Mouse (Mus musculus): ENCODE measurements at regions not wholly inside any gene's neighbourhood (a gene's known extent, or its start where the extent isn't known, plus 50 kb on each side); places are given as distances from the start of the nearest gene placed in this dataset.
A peak's percentile ranks its signal among the peaks of the same experiment; 100 is the strongest.

DNA sequence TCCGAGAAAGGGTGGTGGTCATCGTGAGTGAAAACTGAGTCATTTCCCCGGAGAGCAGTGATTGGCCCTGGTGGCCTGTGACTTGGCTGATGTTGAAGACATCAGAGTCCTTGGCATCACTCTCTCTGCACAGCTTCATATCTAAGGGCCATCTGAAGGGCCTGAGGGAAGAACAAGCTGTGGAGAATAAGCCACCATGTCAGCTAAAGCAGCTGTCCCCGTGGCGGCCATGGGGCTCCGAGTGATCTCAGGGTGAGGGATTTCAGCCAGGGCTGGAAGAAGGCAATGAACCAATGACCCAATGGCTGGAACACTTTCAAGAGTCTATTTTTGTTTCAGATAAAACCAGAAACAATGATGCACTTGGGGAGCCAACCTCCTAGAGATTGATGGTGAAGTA is 62.2 kb downstream of the Ttc32 start:
- no peak for DNase-seq

DNA sequence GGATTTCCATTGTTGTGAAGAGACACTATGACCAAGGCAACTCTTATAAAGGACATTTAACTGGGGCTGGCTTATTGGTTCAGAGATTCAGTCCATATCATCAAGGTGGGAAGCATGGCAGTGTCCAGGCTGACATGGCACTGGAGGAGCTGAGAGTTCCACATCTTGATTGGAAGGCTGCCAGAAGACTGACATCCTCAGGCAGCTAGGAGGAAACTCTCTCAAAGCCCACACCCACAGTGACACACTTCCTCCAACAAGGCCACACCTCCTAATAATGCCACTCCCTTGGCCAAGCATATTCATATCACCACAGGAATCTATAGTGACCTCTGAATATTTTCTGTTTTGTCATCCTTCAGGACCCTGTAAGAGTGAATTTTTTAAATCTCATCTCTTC is 65.3 kb downstream of the Ttc32 start:
- no peak for DNase-seq

DNA sequence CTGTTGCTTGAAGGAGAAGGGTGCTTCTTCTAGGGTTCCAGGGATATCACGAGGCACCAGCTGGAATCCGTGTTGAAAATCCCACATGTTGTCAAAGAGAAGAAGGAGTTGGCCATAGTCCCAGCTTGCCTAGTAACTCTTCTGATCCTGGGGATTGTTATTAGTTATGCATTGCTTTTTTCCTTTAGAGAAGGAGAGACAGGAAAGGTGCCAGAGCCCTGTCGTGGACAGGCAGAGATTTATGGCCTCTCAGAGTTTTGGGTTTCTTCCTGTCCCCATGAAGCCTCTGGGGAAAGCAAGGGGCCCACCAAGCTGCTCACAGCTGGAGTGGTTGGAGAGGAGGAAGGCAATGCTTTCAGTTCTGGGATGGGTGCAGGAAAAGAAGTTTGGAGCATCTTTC is 76.6 kb downstream of the Ttc32 start:
- no peak for DNase-seq

DNA sequence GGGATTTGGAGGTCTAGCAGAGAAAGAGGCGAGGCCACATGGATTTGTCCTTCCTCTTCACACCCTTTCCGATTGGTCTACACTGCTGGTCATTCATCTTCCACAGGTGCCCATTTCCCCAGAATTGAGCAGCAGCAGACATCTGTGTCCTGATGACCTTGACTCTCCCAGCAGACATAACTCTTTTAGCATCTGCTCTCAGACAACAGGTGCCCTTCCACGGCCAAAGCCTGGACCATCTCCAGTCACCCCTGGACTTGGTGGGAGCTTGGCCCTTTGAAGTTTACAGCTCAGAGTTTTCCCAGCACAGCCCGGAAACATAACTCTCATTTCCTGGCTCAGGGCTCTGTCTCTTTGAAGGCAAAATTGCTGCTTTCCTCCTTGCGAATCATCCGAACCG is 80.0 kb downstream of the Ttc32 start:
- no peak for DNase-seq

DNA sequence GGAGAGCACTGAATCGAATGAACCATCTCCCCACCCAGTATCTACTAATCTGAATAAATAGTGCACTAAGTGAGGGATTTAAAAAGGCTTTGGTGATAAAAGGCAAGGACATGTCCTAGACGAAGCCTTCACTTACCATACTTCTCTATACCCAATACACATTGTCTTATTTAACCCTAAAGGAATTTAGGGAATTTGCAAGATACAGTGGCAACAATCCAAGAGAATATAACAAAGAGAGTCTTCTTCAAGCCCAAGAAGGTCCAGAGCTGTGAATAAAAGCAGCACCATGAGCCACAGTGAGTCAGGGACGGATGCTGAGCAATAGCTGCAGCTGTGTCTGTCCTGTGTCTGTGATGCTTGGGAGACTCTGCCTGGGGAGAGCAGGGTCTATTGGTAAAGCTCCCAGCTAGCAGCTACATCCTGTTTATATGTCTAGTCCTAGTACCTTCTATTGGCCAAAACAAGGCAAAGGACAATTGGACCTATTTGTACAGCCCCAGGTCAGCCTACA is 82.4 kb downstream of the Ttc32 start:
- no peak for DNase-seq

DNA sequence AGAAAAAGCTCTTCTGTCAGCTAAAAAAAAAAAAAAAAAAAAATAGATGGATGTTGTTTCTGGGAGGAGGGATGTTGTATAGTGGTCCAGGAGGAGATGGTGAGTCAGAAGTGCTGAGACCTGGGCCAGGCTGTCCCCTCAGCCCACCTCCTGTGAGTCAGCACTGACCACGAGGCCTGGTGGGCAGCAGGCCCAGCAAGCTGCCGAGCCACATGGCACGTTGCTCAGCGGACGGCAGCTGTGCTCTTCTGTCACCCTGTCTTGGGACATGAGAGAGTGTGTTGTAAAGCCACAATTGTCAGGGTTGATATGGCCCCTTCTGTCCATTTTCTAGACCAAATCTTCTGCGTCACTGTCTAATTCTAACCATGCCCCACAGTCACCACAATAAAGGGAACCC is 83.9 kb downstream of the Ttc32 start:
- no peak for DNase-seq

DNA sequence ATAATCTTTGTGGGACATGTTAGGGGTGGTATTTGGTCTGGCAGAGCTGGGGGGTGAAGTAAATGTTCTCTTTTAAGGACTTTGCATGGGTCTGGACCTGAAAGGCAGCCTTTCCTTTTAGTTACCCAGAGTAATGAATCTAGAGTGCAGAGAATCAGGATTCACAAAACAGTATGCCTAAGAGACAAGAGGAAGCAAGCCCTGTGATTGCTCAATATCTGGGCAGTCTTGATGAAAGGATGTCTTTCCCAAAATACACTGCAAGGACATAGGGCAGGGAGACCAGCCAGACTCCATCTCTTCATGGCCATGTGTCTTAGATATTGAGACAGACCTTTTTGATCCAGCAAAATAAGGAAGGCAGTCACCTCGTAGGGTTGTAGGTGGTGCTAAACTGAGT is 84.3 kb downstream of the Ttc32 start:
- no peak for DNase-seq

DNA sequence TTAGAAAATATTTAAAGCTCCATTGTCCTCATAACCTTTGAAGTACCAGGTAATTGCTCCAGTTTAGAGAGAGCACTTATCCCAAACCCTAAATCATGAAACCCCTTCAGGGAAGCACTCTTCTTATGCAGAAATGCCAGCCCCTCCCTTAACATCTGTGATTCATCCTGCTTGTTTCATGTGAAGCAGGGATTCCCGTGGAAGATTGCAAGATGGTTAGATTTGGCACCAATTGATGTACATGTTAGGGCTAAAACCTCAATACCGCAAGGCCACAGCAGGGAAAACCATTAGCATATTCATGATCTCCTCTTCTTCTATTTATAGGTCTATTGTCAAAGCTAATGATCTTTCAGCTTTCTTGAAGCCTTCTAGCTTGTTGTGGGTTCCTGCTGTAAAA is 88.8 kb downstream of the Ttc32 start:
- DNase-seq, result no peak

DNA sequence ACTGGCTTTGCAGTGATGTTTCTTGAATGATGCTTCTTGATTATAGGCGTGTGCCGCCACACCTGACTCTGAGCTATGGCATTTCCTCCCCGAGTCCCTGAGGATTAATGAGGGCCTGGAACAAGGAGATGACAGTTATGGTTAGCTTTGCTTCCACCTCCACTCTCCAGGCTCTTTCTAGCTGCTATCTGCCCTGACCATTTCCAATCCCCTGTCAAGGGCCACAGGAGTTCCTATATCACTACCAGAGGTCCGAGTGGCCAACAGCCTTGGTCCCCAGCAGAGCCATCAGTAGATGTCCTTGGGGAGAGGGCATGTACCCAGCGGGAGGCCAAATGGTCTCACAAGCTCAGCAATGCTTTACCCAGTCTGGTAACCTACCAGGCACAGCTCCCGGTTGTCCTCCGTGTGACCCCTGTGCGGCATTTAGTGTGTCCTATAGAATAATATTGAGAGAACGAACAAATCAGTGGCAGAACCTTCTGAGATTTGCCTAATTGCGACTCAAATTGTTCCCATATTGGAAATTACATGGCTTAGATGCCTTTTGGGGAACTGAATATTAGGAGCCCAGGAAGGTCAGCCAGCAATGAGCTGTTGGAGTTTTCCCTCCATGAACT is 98.2 kb downstream of the Ttc32 start:
- DNase-seq, result no peak

DNA sequence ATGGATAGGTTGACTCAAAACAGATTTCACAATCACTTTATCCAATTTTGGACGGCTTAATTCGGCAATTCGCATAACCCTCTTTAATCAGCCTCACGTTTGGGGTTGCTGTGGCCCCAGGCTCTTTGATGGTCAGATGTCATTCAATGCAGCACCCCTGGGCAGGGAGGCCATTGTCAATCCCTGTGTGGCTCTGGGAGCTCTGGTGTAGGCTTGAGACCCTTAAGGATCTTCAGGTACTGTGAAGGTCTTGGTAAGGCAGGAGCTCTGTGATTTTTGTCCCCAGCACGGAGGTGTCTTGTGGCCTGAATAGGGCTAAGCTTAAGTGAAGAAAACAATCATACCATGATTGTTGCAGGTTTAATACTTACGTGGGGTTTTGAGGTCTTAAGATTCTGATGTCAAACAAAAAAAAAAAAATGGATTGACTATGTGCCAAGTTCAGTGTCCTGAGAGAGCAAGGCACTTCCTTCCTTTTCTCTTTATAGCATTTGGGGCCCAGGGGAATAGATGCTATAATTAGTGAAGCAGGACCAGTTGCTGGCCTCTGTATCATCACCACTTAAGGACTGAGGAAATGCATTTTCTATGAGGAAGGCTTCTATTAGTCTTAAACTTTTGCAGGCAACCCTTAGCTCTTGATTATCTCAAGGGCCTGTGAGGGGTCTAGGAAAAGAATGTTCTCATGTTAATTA is 98.9 kb downstream of the Ttc32 start:
- DNase-seq, result no peak

DNA sequence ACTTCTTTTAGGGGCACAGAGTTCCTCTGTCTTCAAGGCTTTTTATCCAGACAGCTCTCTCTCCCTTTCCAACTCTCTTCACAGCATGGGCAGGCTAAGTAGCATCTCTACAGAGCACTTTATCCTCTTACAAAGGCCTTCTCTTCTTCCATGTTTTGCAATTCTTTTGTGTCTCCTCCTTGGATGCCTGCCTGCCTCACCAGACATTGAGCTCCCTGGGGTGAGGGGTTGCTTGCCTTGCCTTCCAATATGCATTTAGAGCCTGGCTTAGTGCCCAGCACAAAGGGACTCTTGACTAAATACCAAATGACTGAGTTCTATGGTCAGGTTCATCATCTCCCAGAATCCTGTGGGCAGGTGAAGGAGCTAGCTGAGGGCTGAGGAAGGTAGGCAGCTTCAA is 102.8 kb downstream of the Ttc32 start:
- no peak for DNase-seq

DNA sequence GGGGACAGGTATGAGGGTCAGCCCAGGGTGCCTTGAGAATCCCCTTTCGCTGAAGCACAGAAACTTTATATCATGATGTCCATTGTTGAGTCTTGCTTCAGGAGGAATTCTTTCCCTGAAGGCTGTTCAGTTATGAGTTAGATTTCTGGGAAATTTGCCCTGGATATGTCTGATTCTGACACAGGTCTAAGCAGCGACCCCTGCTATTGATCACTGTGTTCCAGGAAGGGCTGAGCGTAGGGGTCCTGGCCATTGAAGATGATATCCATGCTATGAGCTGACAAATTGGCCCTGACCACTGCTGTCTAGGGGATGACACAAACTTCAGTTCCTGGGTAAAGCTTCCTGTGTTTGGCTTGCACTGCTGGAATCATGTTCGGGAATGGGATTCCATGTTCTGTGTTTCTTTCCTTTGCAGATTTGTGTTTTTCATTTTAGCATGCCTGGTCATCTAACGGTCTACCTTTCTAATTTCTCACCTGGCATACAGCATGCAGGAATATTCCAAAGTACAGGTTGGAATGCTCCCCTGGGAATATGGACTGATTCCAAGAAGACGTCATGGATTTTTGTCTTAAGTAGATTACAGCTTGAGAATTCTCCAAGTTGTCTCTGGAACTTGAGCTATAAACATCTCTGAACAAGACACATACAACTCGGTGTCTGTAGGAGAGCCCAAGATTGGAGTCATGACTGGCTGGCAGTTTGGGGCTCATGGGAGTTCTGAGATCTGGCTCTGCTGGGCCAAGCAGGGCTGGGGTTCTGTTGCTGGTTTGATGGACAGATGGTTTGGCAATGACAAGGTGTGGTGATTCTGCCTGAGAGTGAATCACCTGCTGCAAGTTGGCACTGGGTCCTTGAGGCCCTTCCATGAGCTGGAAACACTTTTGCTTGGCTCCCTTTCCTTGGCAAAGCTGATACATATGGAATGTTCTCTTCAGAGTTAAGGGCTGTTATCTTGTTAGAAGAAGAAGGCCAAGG is 104.4 kb downstream of the Ttc32 start:
- no peak for DNase-seq

DNA sequence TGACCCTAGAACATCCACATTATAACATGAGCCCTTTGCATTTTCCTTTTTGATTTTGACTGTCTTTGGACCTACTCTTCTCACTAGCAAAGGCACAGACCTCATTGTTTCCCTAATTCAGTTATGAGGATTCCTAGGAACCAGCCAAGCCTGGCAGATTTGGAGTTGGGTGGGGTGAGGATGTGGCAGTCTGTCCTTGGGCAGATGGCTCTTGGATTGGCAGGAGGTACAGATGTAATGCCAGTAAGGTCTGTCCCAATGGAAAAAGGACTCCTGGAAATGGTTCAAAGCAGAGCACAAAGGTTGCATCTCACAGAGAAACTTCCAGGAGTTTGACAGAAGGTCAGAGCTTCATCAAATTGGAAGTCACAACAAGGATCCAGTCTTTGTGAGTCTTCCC is 121.2 kb downstream of the Ttc32 start:
- no peak for DNase-seq

DNA sequence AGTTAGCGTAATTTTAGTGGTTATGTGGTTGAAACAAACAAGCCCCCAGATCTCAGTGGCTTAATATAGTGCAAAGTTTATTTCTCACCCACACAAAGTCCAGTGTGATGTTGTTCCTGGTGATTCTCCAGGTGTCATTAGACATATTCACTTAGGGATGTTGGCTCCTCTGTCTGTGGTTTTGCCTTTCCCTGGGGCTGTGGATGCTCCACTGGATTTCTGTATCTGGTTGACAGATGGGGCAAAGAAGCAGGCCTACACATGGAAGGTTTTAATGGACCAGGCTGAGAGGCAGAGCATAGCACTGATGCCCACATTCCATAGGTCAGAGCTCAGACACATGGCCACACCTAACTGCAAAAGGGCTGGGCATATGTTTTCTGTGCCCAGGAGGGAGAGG is 121.6 kb downstream of the Ttc32 start:
- DNase-seq, result no peak

DNA sequence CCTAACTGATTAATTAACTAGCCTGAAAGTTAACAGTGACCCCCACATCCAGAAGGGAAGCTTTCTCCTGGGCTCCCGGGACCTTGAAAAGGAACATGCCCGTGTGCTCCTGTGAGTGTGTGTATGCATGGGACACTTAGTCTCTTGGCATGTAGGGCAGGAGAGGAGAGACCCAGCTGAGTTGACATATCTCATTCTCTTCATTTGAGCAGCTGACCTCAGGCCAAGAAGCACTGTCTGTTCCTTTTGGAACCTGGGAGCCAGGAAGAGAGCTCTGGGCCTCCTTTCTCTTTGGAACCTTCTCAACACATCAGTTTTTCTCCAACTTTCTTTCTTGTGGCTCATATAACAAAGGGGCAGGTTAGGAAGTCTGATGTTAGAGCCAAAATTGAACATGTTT is 124.7 kb downstream of the Ttc32 start:
- DNase-seq, result no peak

DNA sequence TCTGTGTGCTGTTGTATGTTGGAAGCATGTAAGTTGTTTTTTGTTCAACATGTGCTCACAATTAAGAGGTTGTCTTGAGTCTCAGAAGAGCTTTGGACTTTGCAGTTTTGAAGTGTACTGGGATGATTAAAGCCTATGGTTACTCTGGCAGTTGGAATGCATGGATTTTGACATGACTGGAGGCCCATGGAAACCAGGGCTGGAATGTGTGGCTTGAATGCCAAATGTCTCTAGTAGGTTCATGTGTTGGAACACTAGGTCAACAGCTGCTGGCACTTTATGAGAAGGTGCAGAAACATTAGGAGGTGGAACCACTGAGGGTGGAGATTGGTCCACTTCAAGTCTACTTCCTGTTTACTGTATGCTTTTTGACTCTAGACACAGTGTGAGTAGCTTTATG is 127.0 kb downstream of the Ttc32 start:
- no peak for DNase-seq

DNA sequence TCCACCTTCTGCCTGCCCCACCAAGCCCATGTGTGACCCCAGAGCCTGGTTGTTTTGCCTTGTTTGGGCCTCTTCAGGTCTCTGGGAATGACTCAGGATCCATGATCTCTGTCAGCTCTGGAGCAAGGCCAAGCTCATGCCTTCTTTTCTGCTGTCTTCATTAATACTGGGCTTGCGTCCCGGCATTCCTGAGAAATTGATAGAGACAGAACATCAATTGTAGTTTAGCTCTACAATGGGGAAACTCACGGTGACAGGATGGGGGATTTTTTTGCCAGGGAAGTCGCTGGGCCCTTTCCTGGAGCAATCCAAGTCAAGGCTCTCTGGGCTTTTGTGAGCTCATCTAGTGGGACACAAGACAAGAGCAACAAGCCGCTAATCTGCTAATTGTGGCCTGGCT is 129.0 kb downstream of the Ttc32 start:
- DNase-seq, result no peak

DNA sequence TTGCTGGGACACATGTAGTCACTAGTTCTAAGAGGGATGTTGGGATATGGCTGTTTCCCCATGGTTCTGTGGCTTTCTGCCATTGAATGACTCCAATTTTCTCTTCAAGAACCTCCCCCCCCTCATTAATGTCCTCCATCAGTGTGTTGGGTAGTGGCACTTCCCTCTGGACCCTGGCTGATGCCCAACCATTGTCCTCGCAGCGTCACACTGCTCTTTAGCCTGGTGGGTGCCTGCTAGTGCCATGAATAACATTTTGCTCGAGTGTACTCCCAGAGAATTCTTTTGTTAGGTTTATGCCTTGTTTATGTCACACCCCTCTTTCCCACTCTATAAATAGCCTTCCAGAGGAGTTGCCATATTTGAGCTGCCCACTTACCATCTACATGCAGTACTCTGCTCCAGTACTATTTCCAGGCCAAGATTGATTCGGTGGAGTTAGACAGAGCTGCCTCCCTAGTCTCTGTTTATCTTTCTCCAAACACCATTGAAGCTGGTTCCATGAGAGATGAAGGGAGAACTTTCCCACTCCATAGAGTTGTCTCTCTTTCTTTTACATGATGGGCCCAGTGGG is 135.7 kb downstream of the Ttc32 start:
- DNase-seq, result no peak

DNA sequence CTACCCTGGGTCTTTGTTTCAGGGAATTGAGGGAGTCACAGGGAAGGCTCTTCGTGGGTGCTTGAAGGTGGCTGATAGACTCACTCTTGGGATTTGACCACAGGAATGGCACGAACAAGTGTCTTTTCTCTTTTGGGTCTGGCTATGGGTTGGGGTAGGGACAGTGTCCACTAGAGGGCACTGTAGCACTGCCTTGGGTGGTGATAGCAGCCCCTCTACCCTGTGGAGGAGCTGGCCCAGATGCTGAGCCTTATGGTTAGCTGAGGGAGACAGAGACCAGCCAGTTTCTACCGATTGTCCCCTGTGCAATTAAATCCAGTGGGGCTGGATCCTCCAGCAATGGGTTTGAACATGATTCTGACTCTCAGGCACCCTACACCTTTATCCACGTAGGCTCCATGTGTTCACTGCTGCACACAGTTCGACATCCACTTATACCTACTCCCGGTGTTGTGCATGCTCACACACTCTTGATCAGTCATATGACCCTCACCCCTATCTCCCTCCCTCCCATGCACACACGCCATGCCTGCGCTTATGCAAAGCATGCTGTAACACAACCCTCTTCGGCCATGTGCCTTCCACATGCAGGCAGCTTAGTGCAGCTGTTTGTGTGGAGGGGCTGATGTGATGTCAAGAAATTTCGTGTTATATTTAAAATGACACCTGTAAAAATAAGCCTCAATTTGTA is 136.6 kb downstream of the Ttc32 start:
- peak; percentile 71 for DNase-seq

DNA sequence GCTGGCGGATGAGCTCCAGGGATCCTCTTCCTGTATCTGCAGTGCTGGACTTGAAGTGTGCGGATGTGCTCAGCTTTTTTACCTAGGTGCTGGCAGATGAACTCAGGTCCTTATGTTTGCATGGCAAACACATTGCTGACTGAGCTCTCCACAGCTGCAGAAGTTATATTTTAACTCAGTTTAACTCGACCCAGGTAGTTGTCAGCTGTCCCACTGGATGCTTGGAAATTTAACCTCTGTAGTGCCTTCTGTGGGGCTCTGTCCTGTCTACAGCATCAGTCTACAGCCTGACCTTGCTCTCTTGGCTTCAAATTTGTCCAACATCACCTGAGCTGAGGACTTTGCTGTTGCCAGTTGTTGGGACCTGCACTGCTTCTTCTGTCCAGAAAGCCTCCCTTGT is 139.2 kb downstream of the Ttc32 start:
- DNase-seq, result no peak

DNA sequence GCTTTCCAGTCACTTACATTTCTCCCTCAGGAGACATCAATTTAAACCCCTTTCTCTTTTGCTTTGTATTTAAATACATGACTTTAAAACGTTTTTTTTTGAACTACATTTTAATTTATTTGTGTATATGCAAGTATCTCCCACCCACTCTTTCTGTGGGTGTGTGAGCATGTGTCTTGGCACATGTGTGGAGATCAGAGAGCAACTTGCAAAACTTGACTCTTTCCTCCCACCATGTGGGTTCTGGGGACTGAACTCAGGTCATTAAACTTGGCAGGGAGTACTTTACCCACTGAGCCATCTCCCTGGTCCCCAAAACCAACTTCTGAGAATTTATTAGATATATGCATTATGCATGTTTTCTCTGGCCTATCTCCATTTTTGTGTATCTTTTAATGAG is 143.9 kb downstream of the Ttc32 start:
- no peak for DNase-seq

DNA sequence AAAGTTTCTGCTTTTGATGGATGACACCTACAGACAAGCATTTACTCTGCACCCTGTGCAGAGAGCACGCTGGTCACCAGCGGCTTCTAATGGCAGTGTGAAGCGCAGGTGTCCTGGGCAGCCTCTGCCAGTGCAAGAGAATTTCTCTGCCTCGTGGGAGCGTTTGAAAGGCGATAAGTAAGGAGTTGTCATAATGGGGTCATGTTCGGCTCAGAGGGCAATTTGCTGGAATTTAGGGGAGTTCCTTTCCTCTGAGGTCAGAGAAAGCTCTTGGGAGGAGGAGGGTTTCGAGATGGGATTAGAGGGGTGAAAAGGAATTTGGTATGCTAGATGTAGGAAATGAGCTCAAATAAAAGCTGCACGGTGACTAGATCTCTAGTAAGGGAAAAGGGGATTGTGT is 144.5 kb downstream of the Ttc32 start:
- DNase-seq, result peak; percentile 68

DNA sequence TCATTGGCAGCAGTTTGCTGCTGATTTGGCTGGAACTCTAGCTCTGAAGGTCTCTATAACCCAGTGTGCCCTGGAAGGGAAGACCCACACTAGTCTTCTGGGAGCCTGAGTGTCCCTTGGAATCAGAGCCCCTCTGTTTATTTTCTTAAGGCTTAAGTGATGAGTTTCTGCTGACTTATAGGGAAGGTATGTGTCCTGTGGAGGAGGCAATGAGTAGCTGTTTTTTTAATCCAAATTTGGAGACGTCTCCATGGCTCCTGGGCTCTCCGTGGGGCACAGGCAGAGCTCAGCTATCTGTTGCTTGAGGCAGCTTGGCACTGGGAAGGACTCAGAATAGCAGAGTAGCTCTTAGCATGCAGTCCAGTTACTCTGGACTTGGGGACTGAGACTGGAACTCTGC is 146.4 kb downstream of the Ttc32 start:
- DNase-seq, result no peak

Data from retina, postnatal 1 day (tissue).